Mouse (Mus musculus) liver, embryonic 15.5 days (tissue): ENCODE measurements around the gene Tesc. TPM values are rescaled to one million over a fixed set of nuclear protein-coding genes. Genes with fewer than 3 reads are reported as not detected.

ENCODE experiments used
- ATAC-seq: fragments of 200-750 bp; cut with Nextera tagmentation; 2 replicates; pipeline ENCODE4 v1.8.0; 2017; ENCODE audit warnings: moderate number of reproducible peaks, mild to moderate bottlenecking, moderate library complexity; ENCODE audit not compliant: insufficient read depth
- H3K27ac ChIP-seq: fragments of 300-500 bp; sonication (generic); replicated peaks from 2 replicates; pipeline ENCODE4 v1.5.1; 2015; ENCODE audit warnings: mild to moderate bottlenecking, inconsistent platforms
- H3K27me3 ChIP-seq: fragments of 300-500 bp; sonication (generic); 2 replicates; pipeline ENCODE4 v1.6.1; 2015; ENCODE audit warnings: mild to moderate bottlenecking, inconsistent platforms
- H3K36me3 ChIP-seq: fragments of 300-500 bp; sonication (generic); replicated peaks from 2 replicates; pipeline ENCODE4 v1.6.1; 2015; ENCODE audit warnings: moderate library complexity, mild to moderate bottlenecking, inconsistent platforms
- H3K4me1 ChIP-seq: fragments of 300-500 bp; sonication (generic); replicated peaks from 2 replicates; pipeline ENCODE4 v1.6.1; 2015; ENCODE audit warnings: inconsistent platforms
- H3K4me2 ChIP-seq: fragments of 300-500 bp; sonication (generic); 2 replicates; pipeline ENCODE4 v1.6.1; 2015; ENCODE audit warnings: moderate library complexity, mild to moderate bottlenecking, inconsistent platforms
- H3K4me3 ChIP-seq: fragments of 300-500 bp; sonication (generic); replicated peaks from 2 replicates; pipeline ENCODE4 v1.5.1; 2015; ENCODE audit warnings: mild to moderate bottlenecking, inconsistent platforms
- H3K9ac ChIP-seq: fragments of 300-500 bp; sonication (generic); 2 replicates; pipeline ENCODE4 v1.6.1; 2015; ENCODE audit warnings: moderate library complexity, mild to moderate bottlenecking, inconsistent platforms
- H3K9me3 ChIP-seq: fragments of 300-500 bp; sonication (generic); replicated peaks from 2 replicates; pipeline ENCODE4 v1.6.1; 2016; ENCODE audit warnings: inconsistent platforms
- WGBS: fragments of 180-500 bp; shearing (Covaris S2); methylation state at CpG from one replicate; pipeline ENCODE4 v1.1.7; 2015; ENCODE audit warnings: mixed read lengths; ENCODE audit not compliant: insufficient replicate concordance; 5-methylcytosine and 5-hydroxymethylcytosine counted together
- polyA plus RNA-seq: library from polyadenylated mRNA; unstranded; fragments of >200 nt; fragmentation: Nextera tagmentation; extraction: Ambion mirVana; gene quantifications from 2 replicates; pipeline ENCODE4 v1.2.1, GENCODE M21; 2015

The Tesc gene
- polyA plus RNA-seq, 1 experiment from 2014 or later, result 1.6 TPM

- no peaks in the 10 kb centered on the region for H3K9me3 ChIP-seq
- H3K27ac ChIP-seq, result no peak overlapping the region
- no peak overlapping the region for H3K4me3 ChIP-seq
- H3K4me1 ChIP-seq, result no peaks in the 10 kb centered on the region
- H3K36me3 ChIP-seq, result peaks cover 30% of the 10 kb centered on the region
- no peak overlapping the region for H3K9ac ChIP-seq
- H3K27me3 ChIP-seq, result no peaks in the 10 kb centered on the region
- no peak for ATAC-seq
- 80% methylated on average over 7 of the region's 7 CpGs for WGBS
- H3K4me2 ChIP-seq, result no peak overlapping the region
These were observed 81.4 kb downstream of the Tesc start for GRCm38 (mm10) chr5:118108794-118109440.

Other genes with a start within 250 kb of the Tesc start
- 0.07 and 0.09 TPM in 2 replicates for gene Nos1, start 246.7 kb upstream of the Tesc start, polyA plus RNA-seq
- 14.2 and 17.2 TPM in 2 replicates for gene Fbxo21, start 51.0 kb upstream of the Tesc start, polyA plus RNA-seq
- 7.7 and 8.1 TPM in 2 replicates for gene Fbxw8, start 127.7 kb downstream of the Tesc start, polyA plus RNA-seq
- gene Hrk, start 136.9 kb downstream of the Tesc start, polyA plus RNA-seq, result not detected in 2 replicates
- 0.21 and 0.44 TPM in 2 replicates for gene Rnft2, start 217.4 kb downstream of the Tesc start, polyA plus RNA-seq
- gene 2410131K14Rik, start 217.5 kb downstream of the Tesc start, polyA plus RNA-seq, result 1.2 and 1.4 TPM in 2 replicates